Mouse (Mus musculus) intestine, embryonic 14.5 days (tissue): Measurements from ENCODE around the gene Dtx4. TPM values are rescaled to one million over a fixed set of nuclear protein-coding genes. Genes with fewer than 3 reads are reported as not detected.
A peak's percentile ranks its signal among the peaks of the same experiment; 100 is the strongest.
"Not testable (repeated sequence)": the region's sequence is repeated elsewhere in the genome, so short reads cannot be mapped to it uniquely, and the experiment has no call there.

Experiments used
- ATAC-seq: fragments of 200-750 bp; cut with Nextera tagmentation; replicated peaks from 2 replicates; pipeline ENCODE4 v1.8.0; 2017; ENCODE audit warnings: low read depth, moderate number of reproducible peaks, moderate TSS enrichment, moderate library complexity; ENCODE audit not compliant: low FRiP score, low TSS enrichment
- DNase-seq: peaks from one replicate; pipeline ENCODE4 v3.0.0-alpha.2; 2018; ENCODE audit warnings: low spot score
- H3K27ac ChIP-seq: fragments of 300-500 bp; sonication (generic); 2 replicates; pipeline ENCODE4 v1.5.1; 2014; ENCODE audit warnings: low read depth, mild to moderate bottlenecking, control low read depth
- H3K27me3 ChIP-seq: fragments of 300-500 bp; sonication (generic); replicated peaks from 2 replicates; pipeline ENCODE4 v1.6.1; 2014; ENCODE audit warnings: low read length, control low read depth; ENCODE audit not compliant: control insufficient read depth, insufficient read depth
- H3K36me3 ChIP-seq: fragments of 300-500 bp; sonication (generic); 2 replicates; pipeline ENCODE4 v1.6.1; 2014; ENCODE audit warnings: low read length, control low read depth; ENCODE audit not compliant: control insufficient read depth, insufficient read depth
- H3K4me1 ChIP-seq: fragments of 300-500 bp; sonication (generic); replicated peaks from 2 replicates; pipeline ENCODE4 v1.6.1; 2014; ENCODE audit warnings: low read length, control low read depth, mixed read lengths; ENCODE audit not compliant: control insufficient read depth, insufficient read depth
- H3K4me2 ChIP-seq: fragments of 300-500 bp; sonication (generic); 2 replicates; pipeline ENCODE4 v1.6.1; 2014; ENCODE audit warnings: low read length
- H3K4me3 ChIP-seq: fragments of 300-500 bp; sonication (generic); 2 replicates; pipeline ENCODE4 v1.5.1; 2014; ENCODE audit warnings: low read depth, low read length, control low read depth, mixed read lengths
- H3K9ac ChIP-seq: fragments of 300-500 bp; sonication (generic); 2 replicates; pipeline ENCODE4 v1.6.1; 2014; ENCODE audit warnings: mild to moderate bottlenecking, low read length
- H3K9me3 ChIP-seq: fragments of 300-500 bp; sonication (generic); 2 replicates; pipeline ENCODE4 v1.6.1; 2016; ENCODE audit warnings: low read length, control low read depth; ENCODE audit not compliant: control insufficient read depth
- WGBS: fragments of 180-500 bp; shearing (Covaris S2); extraction: QIAGEN DNeasy Blood & Tissue Kit; methylation state at CpG from one replicate; pipeline ENCODE4 v1.1.7; 2014; 5-methylcytosine and 5-hydroxymethylcytosine counted together
- polyA plus RNA-seq: library from polyadenylated mRNA; unstranded; fragments of >200 nt; fragmentation: Nextera tagmentation; extraction: Ambion mirVana; gene quantifications from 2 replicates; pipeline ENCODE4 v1.2.1, GENCODE M21; 2014

Dtx4 gene
- 27.4 and 28.8 TPM in 2 replicates for polyA plus RNA-seq

GRCm38 (mm10) chr19:12501370-12502347 lies at the start of gene Dtx4:
TSS of gene Dtx4 (minus strand) at chr19:12501454.
- ATAC-seq (peak; percentile 93), DNase-seq (peak; percentile 96)
- Histone ChIP-seq H3K4me1 (peaks cover 19% of the 10 kb centered on the region; the same call in 1 of the 2 replicates), H3K9ac (peak within 1 kb of the TSS; percentile 93), H3K27ac (peak within 1 kb of the TSS; percentile 94), H3K36me3 (peaks cover 11% of the 10 kb centered on the region; the same call in 1 of the 2 replicates), H3K27me3 (no peaks in the 10 kb centered on the region), H3K4me3 (peak within 1 kb of the TSS; percentile 82), H3K4me2 (peak within 1 kb of the TSS; percentile 67), H3K9me3 (no peaks in the 10 kb centered on the region)
- under 1% methylated on average over 71 of the region's 80 CpGs for whole genome bisulfite sequencing

GRCm38 (mm10) chr19:12550005-12550942 lies 49.0 kb upstream of the Dtx4 start:
- H3K4me2 ChIP-seq: no peak overlapping the region
- H3K4me3 ChIP-seq: no peak overlapping the region
- H3K4me1 ChIP-seq: no peaks in the 10 kb centered on the region
- no peaks in the 10 kb centered on the region for H3K27me3 ChIP-seq
- no peak overlapping the region for H3K27ac ChIP-seq
- no peaks in the 10 kb centered on the region for H3K36me3 ChIP-seq
- DNase-seq (no peak), ATAC-seq (no peak)
- WGBS: 69% methylated on average over 5 of the region's 5 CpGs
- H3K9me3 ChIP-seq: no peaks in the 10 kb centered on the region
- no peak overlapping the region for H3K9ac ChIP-seq

- 74% methylated on average over 5 of the region's 5 CpGs for WGBS
- DNase-seq: no peak
Measured at GRCm38 (mm10) chr19:12549166-12549565, 47.9 kb upstream of the Dtx4 start.

GRCm38 (mm10) chr19:12545440-12545839 lies 44.2 kb upstream of the Dtx4 start, which contains the start of gene Fam111a:
TSS of gene Fam111a (plus strand) at chr19:12545740.
- not testable (repeated sequence) for H3K36me3 ChIP-seq, DNase-seq
- WGBS: 92% methylated on average over 11 of the region's 11 CpGs

More at GRCm38 (mm10) chr19:12549166-12549565, 47.9 kb upstream of the Dtx4 start:
- H3K36me3 ChIP-seq: no peaks in the 10 kb centered on the region
- H3K9ac ChIP-seq: no peak overlapping the region
- H3K4me3 ChIP-seq: no peak overlapping the region
- no peak for ATAC-seq
- H3K4me1 ChIP-seq: no peaks in the 10 kb centered on the region
- H3K4me2 ChIP-seq: no peak overlapping the region
- H3K27me3 ChIP-seq: no peaks in the 10 kb centered on the region
- no peaks in the 10 kb centered on the region for H3K9me3 ChIP-seq
- H3K27ac ChIP-seq: no peak overlapping the region

GRCm38 (mm10) chr19:12541644-12542043 lies 40.4 kb upstream of the Dtx4 start:
- Histone ChIP-seq H3K4me3 (no peak overlapping the region), H3K27ac (no peak overlapping the region), H3K9ac (no peak overlapping the region), H3K9me3 (no peaks in the 10 kb centered on the region), H3K36me3 (no peaks in the 10 kb centered on the region), H3K4me2 (no peak overlapping the region), H3K4me1 (no peaks in the 10 kb centered on the region), H3K27me3 (no peaks in the 10 kb centered on the region)
- ATAC-seq (no peak), DNase-seq (no peak)
- whole genome bisulfite sequencing: 12% methylated on average over 2 of the region's 2 CpGs

More at GRCm38 (mm10) chr19:12545440-12545839, 44.2 kb upstream of the Dtx4 start, which contains the start of gene Fam111a:
- not testable (repeated sequence) for H3K4me1 ChIP-seq, H3K9me3 ChIP-seq, H3K9ac ChIP-seq, H3K27ac ChIP-seq, H3K4me2 ChIP-seq, H3K27me3 ChIP-seq, H3K4me3 ChIP-seq, ATAC-seq

- H3K4me3 ChIP-seq: no peak overlapping the region
- DNase-seq: no peak
- no peaks in the 10 kb centered on the region for H3K9me3 ChIP-seq
- ATAC-seq: no peak
- WGBS: 56% methylated on average over 3 of the region's 3 CpGs
- H3K27me3 ChIP-seq: no peaks in the 10 kb centered on the region
- no peaks in the 10 kb centered on the region for H3K36me3 ChIP-seq
- H3K4me1 ChIP-seq: no peaks in the 10 kb centered on the region
- no peak overlapping the region for H3K27ac ChIP-seq
- no peak overlapping the region for H3K4me2 ChIP-seq
- no peak overlapping the region for H3K9ac ChIP-seq
Measured at GRCm38 (mm10) chr19:12540727-12541126, 39.5 kb upstream of the Dtx4 start.

- no peak overlapping the region for H3K4me2 ChIP-seq
- H3K9ac ChIP-seq: no peak overlapping the region
- no peak for ATAC-seq
- no peak for DNase-seq
- 84% methylated on average over 1 of the region's 1 CpGs for WGBS
- no peaks in the 10 kb centered on the region for H3K27me3 ChIP-seq
- H3K4me1 ChIP-seq: no peaks in the 10 kb centered on the region
- no peak overlapping the region for H3K4me3 ChIP-seq
- H3K27ac ChIP-seq: no peak overlapping the region
- H3K36me3 ChIP-seq: no peaks in the 10 kb centered on the region
- no peaks in the 10 kb centered on the region for H3K9me3 ChIP-seq
Measured at GRCm38 (mm10) chr19:12539975-12540374, 38.7 kb upstream of the Dtx4 start.

GRCm38 (mm10) chr19:12537168-12537567 lies 35.9 kb upstream of the Dtx4 start:
- H3K9me3 ChIP-seq: no peaks in the 10 kb centered on the region
- H3K4me1 ChIP-seq: no peaks in the 10 kb centered on the region
- H3K4me3 ChIP-seq: no peak overlapping the region
- H3K36me3 ChIP-seq: no peaks in the 10 kb centered on the region
- H3K9ac ChIP-seq: no peak overlapping the region
- ATAC-seq (no peak), DNase-seq (no peak)
- H3K27ac ChIP-seq: no peak overlapping the region
- no peaks in the 10 kb centered on the region for H3K27me3 ChIP-seq
- H3K4me2 ChIP-seq: no peak overlapping the region
